Mouse (Mus musculus) CD4-positive, CD25-positive, alpha-beta regulatory T cell (primary cell): Measurements from ENCODE around the gene Fn1. TPM values are rescaled to one million over a fixed set of nuclear protein-coding genes. Genes with fewer than 3 reads are reported as not detected.

Experiments used
- polyA plus RNA-seq: library from polyadenylated mRNA; unstranded; fragments of 100-300 nt; shearing (Covaris generic); gene quantifications from one replicate; pipeline ENCODE4 v1.2.1, GENCODE M21; 2017

Fn1 gene
- 0.66 TPM for polyA plus RNA-seq

GRCm38 (mm10) chr1:71652551-71653399, at the start of gene Fn1:
TSS of gene Fn1 (minus strand) at chr1:71653200.

DNA sequence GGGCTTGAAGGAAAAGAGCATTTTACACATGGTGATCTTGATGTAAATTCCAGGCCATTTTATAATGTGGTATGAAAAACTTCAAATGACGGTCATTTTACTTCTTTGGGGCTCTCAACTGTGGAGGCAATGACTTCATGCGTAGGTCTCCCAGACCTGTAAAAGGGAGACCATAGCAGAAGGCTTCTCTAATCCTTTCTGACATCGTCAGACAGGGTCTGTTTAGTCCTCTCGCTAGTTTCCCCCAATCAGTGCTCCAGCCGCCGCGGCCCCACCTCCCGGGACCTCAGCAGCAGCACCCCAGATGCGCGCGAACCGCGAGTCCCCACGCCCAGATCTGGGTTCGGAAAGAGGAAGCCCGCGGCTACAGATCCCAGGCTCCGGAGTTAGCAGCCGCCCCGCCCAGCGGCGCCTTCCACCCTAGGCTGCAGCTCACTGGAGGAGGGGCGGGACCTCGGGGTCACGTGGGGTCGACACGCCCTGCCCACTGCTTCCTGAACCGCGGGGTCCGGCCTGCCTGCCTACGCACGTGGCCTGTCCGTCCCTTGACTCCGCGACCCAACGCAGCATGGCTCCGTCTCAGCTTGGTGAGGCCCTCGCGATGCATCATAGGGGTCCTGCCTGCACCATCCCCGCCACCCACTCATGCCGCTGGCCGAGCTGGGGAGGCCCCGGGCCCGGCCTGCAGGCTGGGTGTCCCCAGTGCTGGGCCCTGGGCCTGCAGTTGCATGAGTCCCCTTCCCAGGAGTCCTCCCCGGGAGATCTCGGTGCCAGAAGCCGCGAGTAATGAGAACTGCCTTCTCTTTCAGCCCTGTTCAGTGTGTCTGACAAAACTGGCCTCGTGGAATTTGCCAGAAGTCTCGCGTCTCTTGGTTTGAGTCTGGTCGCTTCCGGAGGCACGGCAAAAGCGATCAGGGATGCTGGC, 96.0 kb downstream of the Fn1 start, which contains the start of gene Atic:
Atic (plus strand) TSS at position 463 of the 925 bp plus-strand sequence.

Other genes starting within 250 kb of the Fn1 start
- 0.06 TPM for gene Abca12, start 238.3 kb downstream of the Fn1 start, polyA plus RNA-seq
- 25.9 TPM for gene Atic, start 96.0 kb downstream of the Fn1 start, polyA plus RNA-seq